Mouse (Mus musculus) induced T-regulatory cell, adult 2 months (primary cell): ENCODE data around the gene Ddt.

ENCODE experiments used
- DNase-seq: peaks from one replicate; pipeline ENCODE4 v3.0.0-alpha.2; 2012; ENCODE audit warnings: low read depth

Ddt gene

GRCm38 (mm10) chr10:75772795-75773664, at the start of gene Ddt:
TSS of gene Ddt (minus strand) at chr10:75773414.
- peak; percentile 95 for DNase-seq

GRCm38 (mm10) chr10:75822443-75822842, 49.2 kb upstream of the Ddt start, which contains the start of gene Gstt4:
TSS of gene Gstt4 (minus strand) at chr10:75822543.
- no peak for DNase-seq

GRCm38 (mm10) chr10:75819882-75820281, 46.7 kb upstream of the Ddt start:
- no peak for DNase-seq

- DNase-seq, result no peak
These were observed 45.4 kb upstream of the Ddt start for GRCm38 (mm10) chr10:75818641-75819040.

- DNase-seq, result no peak
These were observed 31.0 kb upstream of the Ddt start for GRCm38 (mm10) chr10:75804217-75804616.

GRCm38 (mm10) chr10:75798176-75798696, 25.0 kb upstream of the Ddt start, which contains the start of gene Gstt1:
TSS of gene Gstt1 (minus strand) at chr10:75798584.
- peak; percentile 43 for DNase-seq

GRCm38 (mm10) chr10:75797619-75798175, 24.5 kb upstream of the Ddt start:
- DNase-seq, result peak; percentile 58

GRCm38 (mm10) chr10:75796731-75797516, 23.7 kb upstream of the Ddt start:
- DNase-seq, result no peak

- DNase-seq, result no peak
These were observed 21.7 kb upstream of the Ddt start for GRCm38 (mm10) chr10:75794880-75795279.

GRCm38 (mm10) chr10:75790773-75791172, 17.6 kb upstream of the Ddt start:
- peak; percentile 47 for DNase-seq

- DNase-seq, result no peak
These were observed 16.6 kb upstream of the Ddt start for GRCm38 (mm10) chr10:75789841-75790240.

- DNase-seq, result no peak
These were observed 16.0 kb upstream of the Ddt start for GRCm38 (mm10) chr10:75789081-75789735.

- no peak for DNase-seq
These were observed 15.1 kb upstream of the Ddt start for GRCm38 (mm10) chr10:75788277-75788676.

GRCm38 (mm10) chr10:75785442-75785841, 12.2 kb upstream of the Ddt start:
- DNase-seq, result no peak

GRCm38 (mm10) chr10:75780769-75781578, 7.8 kb upstream of the Ddt start, which contains the start of the genes Gm20441 and Gstt3:
TSS of gene Gm20441 (minus strand) at chr10:75780954.
TSS of gene Gstt3 (minus strand) at chr10:75781414.
- DNase-seq, result peak; percentile 63

- no peak for DNase-seq
These were observed 6.3 kb upstream of the Ddt start for GRCm38 (mm10) chr10:75779206-75780174.

GRCm38 (mm10) chr10:75777885-75778284, 4.7 kb upstream of the Ddt start:
- DNase-seq, result no peak

GRCm38 (mm10) chr10:75776562-75776961, 3.3 kb upstream of the Ddt start:
- DNase-seq, result no peak

- DNase-seq, result no peak
These were observed 1.4 kb upstream of the Ddt start for GRCm38 (mm10) chr10:75774587-75774986.

- no peak for DNase-seq
These were observed 888 bp upstream of the Ddt start for GRCm38 (mm10) chr10:75774102-75774501.
